Mouse (Mus musculus): ENCODE results near the gene H2afv. TPM values are rescaled to one million over a fixed set of nuclear protein-coding genes. Genes with fewer than 3 reads are reported as not detected.
A peak's percentile ranks its signal among the peaks of the same experiment; 100 is the strongest.

Gene H2afv
- polyA plus RNA-seq, 1 experiment from 2014 or later: 552 TPM

GRCm38 (mm10) chr11:6392857-6393256 lies 51.4 kb downstream of the H2afv start:
- Histone ChIP-seq H3K27me3 (no peaks in the 10 kb centered on the region), H3K9ac (no peak overlapping the region), H3K4me3 (replicated peaks) (no peak overlapping the region), H3K27ac (no peak overlapping the region), H3K4me1 (peaks cover 25% of the 10 kb centered on the region), H3K36me3 (peaks cover 48% of the 10 kb centered on the region), H3K9me3 (replicated peaks) (no peaks in the 10 kb centered on the region), H3K4me2 (no peak overlapping the region)
- ATAC-seq (replicated peaks; ENCODE audit: low FRiP score): no peak
- 78% methylated on average over 6 of the region's 6 CpGs for WGBS

- Histone ChIP-seq H3K9ac (no peak overlapping the region), H3K27me3 (no peaks in the 10 kb centered on the region), H3K36me3 (peaks cover 37% of the 10 kb centered on the region), H3K4me3 (replicated peaks) (no peak overlapping the region), H3K4me2 (no peak overlapping the region), H3K27ac (no peak overlapping the region), H3K9me3 (replicated peaks) (no peaks in the 10 kb centered on the region), H3K4me1 (peaks cover 25% of the 10 kb centered on the region)
- no peak for ATAC-seq (replicated peaks; ENCODE audit: low FRiP score)
- 81% methylated on average over 8 of the region's 8 CpGs for WGBS
Observed at GRCm38 (mm10) chr11:6391516-6392276, 52.5 kb downstream of the H2afv start.

GRCm38 (mm10) chr11:6390376-6391053 lies 53.7 kb downstream of the H2afv start:
- Histone ChIP-seq H3K27me3 (no peaks in the 10 kb centered on the region), H3K4me1 (peaks cover 25% of the 10 kb centered on the region), H3K9me3 (replicated peaks) (no peaks in the 10 kb centered on the region), H3K27ac (no peak overlapping the region), H3K36me3 (peaks cover 25% of the 10 kb centered on the region), H3K4me3 (replicated peaks) (peak overlapping the region; percentile 83), H3K4me2 (peak overlapping the region; percentile 80), H3K9ac (peak overlapping the region; percentile 76)
- 79% methylated on average over 8 of the region's 8 CpGs for WGBS
- ATAC-seq (replicated peaks; ENCODE audit: low FRiP score): no peak

GRCm38 (mm10) chr11:6389483-6389921 lies 54.7 kb downstream of the H2afv start:
- no peaks in the 10 kb centered on the region for H3K27me3 ChIP-seq
- peaks cover 15% of the 10 kb centered on the region for H3K36me3 ChIP-seq
- peak overlapping the region; percentile 99 for H3K27ac ChIP-seq
- WGBS: 0% methylated on average over 26 of the region's 43 CpGs
- H3K9ac ChIP-seq: peak overlapping the region; percentile 76
- H3K4me1 ChIP-seq: peaks cover 25% of the 10 kb centered on the region
- H3K4me2 ChIP-seq: peak overlapping the region; percentile 80
- peak; percentile 37; the same call in 1 of the 2 replicates for ATAC-seq (replicated peaks; ENCODE audit: low FRiP score)
- H3K9me3 ChIP-seq (replicated peaks): no peaks in the 10 kb centered on the region
- H3K4me3 ChIP-seq (replicated peaks): peak overlapping the region; percentile 83

- no peaks in the 10 kb centered on the region for H3K9me3 ChIP-seq (replicated peaks)
- peak within 1 kb of the TSS; percentile 76 for H3K9ac ChIP-seq
- H3K4me1 ChIP-seq: peaks cover 25% of the 10 kb centered on the region
- ATAC-seq (replicated peaks; ENCODE audit: low FRiP score): peak; percentile 99
- peak within 1 kb of the TSS; percentile 99 for H3K27ac ChIP-seq
- H3K27me3 ChIP-seq: no peaks in the 10 kb centered on the region
- WGBS: 8% methylated on average over 59 of the region's 60 CpGs
- H3K36me3 ChIP-seq: peaks cover 9% of the 10 kb centered on the region
- H3K4me2 ChIP-seq: peak within 1 kb of the TSS; percentile 80
- peak within 1 kb of the TSS; percentile 83 for H3K4me3 ChIP-seq (replicated peaks)
Observed at GRCm38 (mm10) chr11:6388726-6389413, 55.4 kb downstream of the H2afv start, which contains the start of gene Zmiz2. Gene Zmiz2 (plus strand): TSS chr11:6389074.

GRCm38 (mm10) chr11:6388126-6388725 lies 56.0 kb downstream of the H2afv start:
- Histone ChIP-seq H3K9ac (0 out of 2 replicates have a peak overlapping the region, but pooled peaks have one; percentile 76), H3K4me1 (peaks cover 25% of the 10 kb centered on the region), H3K4me3 (replicated peaks) (peak overlapping the region; percentile 83; the same call in 1 of the 2 replicates), H3K27me3 (no peaks in the 10 kb centered on the region), H3K9me3 (replicated peaks) (no peaks in the 10 kb centered on the region), H3K4me2 (peak overlapping the region; percentile 80; the same call in 1 of the 2 replicates), H3K27ac (peak overlapping the region; percentile 99), H3K36me3 (peaks cover 8% of the 10 kb centered on the region)
- ATAC-seq (replicated peaks; ENCODE audit: low FRiP score): no peak
- WGBS: 92% methylated on average over 6 of the region's 6 CpGs

GRCm38 (mm10) chr11:6380916-6381315 lies 63.3 kb downstream of the H2afv start:
- Histone ChIP-seq H3K4me2 (no peak overlapping the region), H3K9me3 (replicated peaks) (no peaks in the 10 kb centered on the region), H3K27me3 (no peaks in the 10 kb centered on the region), H3K36me3 (no peaks in the 10 kb centered on the region), H3K4me3 (replicated peaks) (no peak overlapping the region), H3K27ac (no peak overlapping the region), H3K9ac (no peak overlapping the region), H3K4me1 (no peaks in the 10 kb centered on the region)
- WGBS: 78% methylated on average over 6 of the region's 6 CpGs
- ATAC-seq (replicated peaks; ENCODE audit: low FRiP score): no peak

Small RNA genes lying within 50 kb of the gene (microRNA-seq; reads per million reads assigned to microRNA genes)
- gene Gm22123 (not detected), gene Mir7651 (1.5 reads per million, percentile 2 among the genes with 10 or more reads in this experiment)

Other genes with a start within 250 kb of the H2afv start
- gene A730071L15Rik, start 244.4 kb downstream of the H2afv start, polyA plus RNA-seq (2015; fragmentation: Nextera tagmentation; extraction: Ambion mirVana): 0.40 and 0.59 TPM in 2 replicates
- gene Nudcd3, start 244.0 kb downstream of the H2afv start, polyA plus RNA-seq (2015; fragmentation: Nextera tagmentation; extraction: Ambion mirVana): 36.8 and 37.7 TPM in 2 replicates
- 0.06 TPM in 1 of 2 replicates, not detected in the other for gene Npc1l1, start 214.3 kb downstream of the H2afv start, polyA plus RNA-seq (2015; fragmentation: Nextera tagmentation; extraction: Ambion mirVana)
- 93.1 and 101 TPM in 2 replicates for gene Ddx56, start 176.7 kb downstream of the H2afv start, polyA plus RNA-seq (2015; fragmentation: Nextera tagmentation; extraction: Ambion mirVana)
- 130 and 133 TPM in 2 replicates for gene Tmed4, start 169.6 kb downstream of the H2afv start, polyA plus RNA-seq (2015; fragmentation: Nextera tagmentation; extraction: Ambion mirVana)
- gene Ogdh, start 152.8 kb downstream of the H2afv start, polyA plus RNA-seq (2015; fragmentation: Nextera tagmentation; extraction: Ambion mirVana): 116 and 131 TPM in 2 replicates
- gene Zmiz2, start 55.4 kb downstream of the H2afv start, polyA plus RNA-seq (2015; fragmentation: Nextera tagmentation; extraction: Ambion mirVana): 11.4 and 12.4 TPM in 2 replicates
- 5,533 and 6,211 TPM in 2 replicates for gene Ppia, start 29.0 kb downstream of the H2afv start, polyA plus RNA-seq (2015; fragmentation: Nextera tagmentation; extraction: Ambion mirVana)
- gene Purb, start 31.5 kb upstream of the H2afv start, polyA plus RNA-seq (2015; fragmentation: Nextera tagmentation; extraction: Ambion mirVana): 29.2 and 29.6 TPM in 2 replicates
- gene Myo1g, start 76.5 kb upstream of the H2afv start, polyA plus RNA-seq (2015; fragmentation: Nextera tagmentation; extraction: Ambion mirVana): 1.0 and 1.4 TPM in 2 replicates
- 79.0 and 89.6 TPM in 2 replicates for gene Ccm2, start 102.4 kb upstream of the H2afv start, polyA plus RNA-seq (2015; fragmentation: Nextera tagmentation; extraction: Ambion mirVana)
- 2.0 and 3.7 TPM in 2 replicates for gene Nacad, start 161.6 kb upstream of the H2afv start, polyA plus RNA-seq (2015; fragmentation: Nextera tagmentation; extraction: Ambion mirVana)
- gene Tbrg4, start 181.6 kb upstream of the H2afv start, polyA plus RNA-seq (2015; fragmentation: Nextera tagmentation; extraction: Ambion mirVana): 43.0 and 46.4 TPM in 2 replicates
- not detected in 2 replicates for gene Wap, start 194.2 kb upstream of the H2afv start, polyA plus RNA-seq (2015; fragmentation: Nextera tagmentation; extraction: Ambion mirVana)
- 10.8 and 11.7 TPM in 2 replicates for gene Ramp3, start 214.1 kb upstream of the H2afv start, polyA plus RNA-seq (2015; fragmentation: Nextera tagmentation; extraction: Ambion mirVana)